Mouse (Mus musculus): ENCODE measurements at regions not wholly inside any gene's neighbourhood (a gene's known extent, or its start where the extent isn't known, plus 50 kb on each side); places are given as distances from the start of the nearest gene placed in this dataset.
A peak's percentile ranks its signal among the peaks of the same experiment; 100 is the strongest.

GRCm38 (mm10) chr19:13980988-13981630 is 67.8 kb downstream of the Olfr1505 start:
- DNase-seq (ENCODE audit: low spot score in 2 of 2): peak; percentile 16 to 63

DNA sequence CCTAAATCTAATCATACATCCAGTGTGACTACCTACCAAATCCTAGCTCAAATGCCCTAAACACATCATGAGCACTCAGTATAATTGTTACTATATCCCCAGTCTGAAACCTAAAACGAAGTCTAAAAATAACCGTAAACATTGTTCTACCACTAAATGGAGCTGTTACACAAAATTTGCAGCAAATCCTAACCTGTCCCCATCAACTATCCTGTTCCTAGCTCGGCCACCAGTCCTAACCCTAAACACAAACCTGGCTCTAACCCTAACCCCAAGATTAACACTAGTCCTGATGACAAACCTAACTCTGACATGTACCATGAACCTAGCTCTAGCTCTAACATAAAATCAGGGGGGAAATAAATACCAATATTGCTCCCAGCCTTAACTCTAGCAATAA is 69.5 kb downstream of the Olfr1505 start:
- DNase-seq (ENCODE audit: low spot score in 2 of 2): no peak

All from left cerebral cortex, adult 18-20 months (tissue).